Mouse (Mus musculus): ENCODE measurements around the gene Slc2a8. TPM values are rescaled to one million over a fixed set of nuclear protein-coding genes. Genes with fewer than 3 reads are reported as not detected.
"Not testable (repeated sequence)": the region's sequence is repeated elsewhere in the genome, so short reads cannot be mapped to it uniquely, and the experiment has no call there.

Slc2a8 gene
- 51.3 and 55.0 TPM in 2 replicates for polyA plus RNA-seq (2012; rRNA removed)

DNA sequence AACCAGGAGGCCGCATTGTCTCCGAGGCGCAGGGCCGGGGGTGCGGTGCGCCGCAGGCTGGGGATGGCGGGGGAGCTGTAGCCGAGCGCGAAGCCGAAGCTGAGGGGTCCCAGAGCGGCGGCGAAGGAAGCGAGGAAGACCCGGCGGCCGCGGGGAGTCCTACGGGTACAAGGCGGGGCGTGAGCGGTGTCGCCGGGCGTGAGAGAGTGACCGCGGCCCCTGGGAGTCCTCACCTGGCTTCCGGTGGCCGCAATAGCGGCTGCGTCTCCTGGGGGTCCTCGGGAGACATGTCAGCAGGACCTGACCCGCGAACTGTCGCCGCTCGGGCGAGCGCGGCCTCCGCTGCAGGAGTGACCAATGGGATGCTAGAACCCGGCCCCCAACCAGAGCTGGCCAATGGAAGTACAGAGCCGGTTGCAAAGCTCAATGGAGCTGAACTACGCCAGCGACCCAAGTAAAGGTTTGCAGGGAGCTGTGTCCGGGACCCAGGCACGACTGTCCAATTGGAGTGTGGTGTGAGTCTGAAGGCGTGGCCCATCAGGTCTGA is at the start of gene Slc2a8:
TSS of gene Slc2a8 (minus strand) at position 359 of the 547 bp plus-strand sequence.
- peak; percentile 92 to 98 for DNase-seq
- H3K27me3 ChIP-seq (ENCODE audit: control insufficient read depth, insufficient read depth, low read length): no peaks in the 10 kb centered on the region
- WGBS: under 1% methylated on average over 50 of the region's 50 CpGs
- peak within 1 kb of the TSS; percentile 79 for H3K4me3 ChIP-seq (replicated peaks; ENCODE audit: insufficient read depth, low read depth, low read length)
- peaks cover 13% of the 10 kb centered on the region for H3K4me1 ChIP-seq (ENCODE audit: control insufficient read depth, insufficient read depth, low read length)
- H3K27ac ChIP-seq (ENCODE audit: insufficient read depth, low read length): peak within 1 kb of the TSS; percentile 63; the same call in 1 of the 2 replicates
- TF ChIP-seq CTCF (IDR thresholded peaks at IDR 0.05; ENCODE audit: borderline replicate concordance, insufficient read depth, low read depth, low read length) (no peak), POLR2A (IDR thresholded peaks at IDR 0.05; ENCODE audit: borderline replicate concordance, insufficient read depth, low read length) (peak; percentile 91)

DNA sequence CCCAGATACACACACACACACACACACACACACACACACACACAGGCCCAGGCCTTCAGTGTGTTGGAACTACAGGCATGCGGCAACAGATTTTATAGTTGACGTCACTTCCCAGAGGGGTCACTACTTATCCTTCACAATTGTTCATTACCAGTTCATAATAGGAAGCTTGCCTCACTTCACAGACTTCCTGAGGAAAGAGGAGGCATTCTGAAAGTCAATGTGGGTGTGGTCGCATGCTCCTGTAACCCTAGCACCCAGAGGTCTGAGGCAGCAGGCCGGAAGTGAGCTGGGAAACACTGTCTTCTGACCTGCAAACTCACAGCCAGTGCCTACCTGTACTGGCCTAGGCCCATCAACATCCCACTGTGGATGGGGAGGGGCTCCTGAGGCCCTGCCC is 43.2 kb upstream of the Slc2a8 start:
- no peak for DNase-seq
- 80% methylated on average over 4 of the region's 4 CpGs for WGBS
- no peak for TF ChIP-seq CTCF (IDR thresholded peaks at IDR 0.05; ENCODE audit: borderline replicate concordance, insufficient read depth, low read depth, low read length)
- no peak for TF ChIP-seq POLR2A (IDR thresholded peaks at IDR 0.05; ENCODE audit: borderline replicate concordance, insufficient read depth, low read length)
- H3K27me3 ChIP-seq (ENCODE audit: control insufficient read depth, insufficient read depth, low read length): no peaks in the 10 kb centered on the region
- no peak overlapping the region for H3K4me3 ChIP-seq (replicated peaks; ENCODE audit: insufficient read depth, low read depth, low read length)
- peaks cover 13% of the 10 kb centered on the region; the same call in 1 of the 2 replicates for H3K4me1 ChIP-seq (ENCODE audit: control insufficient read depth, insufficient read depth, low read length)
- no peak overlapping the region for H3K27ac ChIP-seq (ENCODE audit: insufficient read depth, low read length)

DNA sequence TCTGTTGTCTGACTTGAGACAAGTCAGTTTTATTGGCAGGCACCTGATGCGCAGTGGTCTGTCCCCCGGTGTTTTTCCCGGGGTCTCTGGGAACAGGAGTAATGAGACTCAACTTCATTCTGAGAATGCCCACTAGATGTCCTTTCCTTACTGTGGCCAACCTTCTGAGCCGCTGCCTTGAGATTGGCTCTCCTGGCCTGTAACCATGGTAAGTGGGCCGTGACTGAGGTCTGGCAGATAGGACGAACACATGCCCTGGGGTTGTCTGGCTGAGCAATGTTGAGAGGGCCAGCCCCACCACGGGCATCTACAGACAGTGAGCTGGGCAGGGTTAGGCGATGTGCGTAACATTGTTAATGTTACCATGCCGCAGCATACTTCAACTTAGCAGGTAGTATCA is 42.7 kb upstream of the Slc2a8 start:
- Histone ChIP-seq H3K4me1 (ENCODE audit: control insufficient read depth, insufficient read depth, low read length) (peaks cover 13% of the 10 kb centered on the region; the same call in 1 of the 2 replicates), H3K27ac (ENCODE audit: insufficient read depth, low read length) (no peak overlapping the region), H3K27me3 (ENCODE audit: control insufficient read depth, insufficient read depth, low read length) (no peaks in the 10 kb centered on the region), H3K4me3 (replicated peaks; ENCODE audit: insufficient read depth, low read depth, low read length) (no peak overlapping the region)
- 44% methylated on average over 10 of the region's 10 CpGs for WGBS
- DNase-seq: no peak
- TF ChIP-seq CTCF (IDR thresholded peaks at IDR 0.05; ENCODE audit: borderline replicate concordance, insufficient read depth, low read depth, low read length) (no peak), POLR2A (IDR thresholded peaks at IDR 0.05; ENCODE audit: borderline replicate concordance, insufficient read depth, low read length) (no peak)

DNA sequence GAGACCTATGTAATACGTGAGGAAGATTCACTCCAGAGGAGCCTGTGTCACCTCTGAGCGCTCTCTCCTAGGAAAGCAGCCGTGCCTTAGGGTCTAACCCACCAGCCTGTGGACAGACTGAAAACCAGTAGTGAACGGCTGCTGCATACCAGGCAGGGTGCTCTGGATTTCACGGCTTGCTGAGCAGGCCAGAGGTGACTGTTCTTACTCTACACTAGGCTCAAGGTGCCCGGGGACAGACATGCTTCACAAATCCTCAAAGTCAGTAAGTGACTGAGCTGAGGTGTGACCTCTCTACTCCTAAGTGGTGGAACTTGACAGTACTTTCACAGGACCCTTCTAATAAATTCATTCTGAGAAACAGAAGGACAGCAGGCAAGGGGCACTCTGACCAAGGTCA is 41.0 kb upstream of the Slc2a8 start:
- 87% methylated on average over 6 of the region's 6 CpGs for WGBS
- no peak for TF ChIP-seq CTCF (IDR thresholded peaks at IDR 0.05; ENCODE audit: borderline replicate concordance, insufficient read depth, low read depth, low read length)
- no peak for TF ChIP-seq POLR2A (IDR thresholded peaks at IDR 0.05; ENCODE audit: borderline replicate concordance, insufficient read depth, low read length)
- Histone ChIP-seq H3K27ac (ENCODE audit: insufficient read depth, low read length) (no peak overlapping the region), H3K4me3 (replicated peaks; ENCODE audit: insufficient read depth, low read depth, low read length) (no peak overlapping the region), H3K27me3 (ENCODE audit: control insufficient read depth, insufficient read depth, low read length) (no peaks in the 10 kb centered on the region), H3K4me1 (ENCODE audit: control insufficient read depth, insufficient read depth, low read length) (peaks cover 13% of the 10 kb centered on the region; the same call in 1 of the 2 replicates)
- DNase-seq: no peak

DNA sequence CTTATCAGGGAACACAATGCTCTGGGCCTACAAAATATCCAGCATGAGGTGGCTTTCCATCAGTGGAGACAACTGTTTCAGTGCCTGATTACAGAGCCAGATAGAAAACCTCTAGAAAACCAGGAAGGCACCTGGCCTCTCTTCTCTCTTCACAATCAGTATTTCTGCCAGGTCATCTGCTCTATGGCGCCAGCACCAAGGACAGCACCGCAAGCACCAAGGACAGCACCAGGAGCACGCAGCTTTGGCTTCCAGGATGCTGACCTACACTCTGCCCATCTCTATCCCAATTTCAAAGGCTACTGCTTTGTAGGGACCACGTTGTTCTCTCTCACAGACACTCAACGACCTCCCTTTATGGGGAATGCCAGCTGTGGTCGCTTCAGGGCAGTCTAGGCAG is 36.1 kb upstream of the Slc2a8 start:
- 68% methylated on average over 6 of the region's 6 CpGs for WGBS
- H3K4me1 ChIP-seq (ENCODE audit: control insufficient read depth, insufficient read depth, low read length): peaks cover 30% of the 10 kb centered on the region; the same call in 1 of the 2 replicates
- H3K27me3 ChIP-seq (ENCODE audit: control insufficient read depth, insufficient read depth, low read length): no peaks in the 10 kb centered on the region
- no peak for DNase-seq
- TF ChIP-seq POLR2A (IDR thresholded peaks at IDR 0.05; ENCODE audit: borderline replicate concordance, insufficient read depth, low read length) (no peak), CTCF (IDR thresholded peaks at IDR 0.05; ENCODE audit: borderline replicate concordance, insufficient read depth, low read depth, low read length) (no peak)
- no peak overlapping the region for H3K4me3 ChIP-seq (replicated peaks; ENCODE audit: insufficient read depth, low read depth, low read length)
- H3K27ac ChIP-seq (ENCODE audit: insufficient read depth, low read length): no peak overlapping the region

DNA sequence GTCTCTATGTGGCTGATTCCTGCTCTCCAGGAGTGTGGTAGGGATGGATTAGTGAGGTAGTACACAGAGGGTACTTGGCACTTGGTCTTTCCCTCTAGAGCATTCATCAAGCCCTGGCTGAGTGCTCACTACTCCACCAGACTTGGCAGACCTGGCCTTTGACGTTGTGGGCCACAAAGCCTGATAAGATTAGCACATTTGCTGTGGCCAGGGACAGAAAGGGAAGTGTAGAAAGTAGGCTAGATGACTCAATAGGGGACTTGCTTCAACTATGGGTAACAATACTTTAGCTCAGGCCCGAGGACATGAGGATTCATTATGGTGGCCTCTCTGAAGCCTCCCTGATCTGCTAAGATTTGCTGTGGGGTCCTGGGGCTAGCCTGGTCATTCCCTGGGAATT is 35.3 kb upstream of the Slc2a8 start:
- 46% methylated on average over 2 of the region's 2 CpGs for WGBS
- TF ChIP-seq CTCF (IDR thresholded peaks at IDR 0.05; ENCODE audit: borderline replicate concordance, insufficient read depth, low read depth, low read length) (no peak), POLR2A (IDR thresholded peaks at IDR 0.05; ENCODE audit: borderline replicate concordance, insufficient read depth, low read length) (no peak)
- H3K4me3 ChIP-seq (replicated peaks; ENCODE audit: insufficient read depth, low read depth, low read length): no peak overlapping the region

DNA sequence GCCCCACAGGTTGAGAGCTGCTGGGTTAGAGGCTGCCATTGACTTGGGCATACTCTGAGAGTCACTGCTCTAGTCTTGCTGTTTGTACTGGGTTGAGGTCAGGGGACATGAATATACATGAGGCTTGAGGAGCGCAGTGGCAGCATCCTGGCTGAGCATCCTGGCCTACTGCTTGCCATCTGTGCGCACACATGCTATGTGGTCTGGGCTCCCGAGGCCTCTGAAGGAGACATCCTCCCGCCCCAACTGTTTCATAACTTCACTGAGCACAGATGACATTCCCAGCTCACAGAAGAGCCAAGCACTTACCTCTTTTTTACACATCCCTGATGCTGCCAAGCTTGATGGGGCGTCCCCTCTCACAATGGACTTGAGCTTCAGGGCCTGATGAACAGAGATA is 33.0 kb upstream of the Slc2a8 start:
- peaks cover 24% of the 10 kb centered on the region; the same call in 1 of the 2 replicates for H3K4me1 ChIP-seq (ENCODE audit: control insufficient read depth, insufficient read depth, low read length)
- no peak for TF ChIP-seq CTCF (IDR thresholded peaks at IDR 0.05; ENCODE audit: borderline replicate concordance, insufficient read depth, low read depth, low read length)
- TF ChIP-seq POLR2A (IDR thresholded peaks at IDR 0.05; ENCODE audit: borderline replicate concordance, insufficient read depth, low read length): no peak; the same call in 1 of the 2 replicates
- H3K27ac ChIP-seq (ENCODE audit: insufficient read depth, low read length): peak overlapping the region; percentile 88
- 6% methylated on average over 5 of the region's 5 CpGs for WGBS
- no peaks in the 10 kb centered on the region for H3K27me3 ChIP-seq (ENCODE audit: control insufficient read depth, insufficient read depth, low read length)
- peak; percentile 92 to 97 for DNase-seq
- H3K4me3 ChIP-seq (replicated peaks; ENCODE audit: insufficient read depth, low read depth, low read length): no peak overlapping the region

More for the DNA sequence above, 35.3 kb upstream of the Slc2a8 start:
- no peak overlapping the region; the same call in 1 of the 2 replicates for H3K27ac ChIP-seq (ENCODE audit: insufficient read depth, low read length)
- DNase-seq: peak in 1 of 2 experiments; percentile 49
- peaks cover 30% of the 10 kb centered on the region; the same call in 1 of the 2 replicates for H3K4me1 ChIP-seq (ENCODE audit: control insufficient read depth, insufficient read depth, low read length)
- no peaks in the 10 kb centered on the region for H3K27me3 ChIP-seq (ENCODE audit: control insufficient read depth, insufficient read depth, low read length)

DNA sequence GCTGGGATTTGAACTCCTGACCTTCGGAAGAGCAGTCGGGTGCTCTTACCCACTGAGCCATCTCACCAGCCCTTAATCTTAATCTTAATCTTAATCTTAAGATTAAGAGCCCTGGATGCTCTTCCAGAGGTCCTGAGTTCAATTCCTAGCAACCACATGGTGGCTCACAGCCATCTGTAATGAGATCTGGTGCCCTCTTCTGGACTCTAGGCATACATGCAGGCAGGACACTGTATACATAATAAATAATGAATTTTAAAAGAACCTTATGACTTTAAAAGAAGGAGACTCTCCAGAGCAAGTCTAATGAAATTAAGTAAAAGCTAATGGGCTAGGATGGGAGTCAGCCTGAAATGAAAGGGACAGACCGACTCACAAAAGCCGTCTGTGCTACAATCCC is 27.2 kb upstream of the Slc2a8 start:
- H3K4me3 ChIP-seq (replicated peaks; ENCODE audit: insufficient read depth, low read depth, low read length); H3K27me3 ChIP-seq (ENCODE audit: control insufficient read depth, insufficient read depth, low read length); H3K27ac ChIP-seq (ENCODE audit: insufficient read depth, low read length); DNase-seq: not testable (repeated sequence)
- H3K4me1 ChIP-seq (ENCODE audit: control insufficient read depth, insufficient read depth, low read length): peaks cover 19% of the 10 kb centered on the region
- WGBS: 96% methylated on average over 4 of the region's 4 CpGs

All from cerebellum, adult 2 months (tissue).